Mouse (Mus musculus) layer of hippocampus, adult 11-12 months (tissue): ENCODE results near the gene Gde1.

Experiments used
- DNase-seq: peaks from one replicate; pipeline ENCODE4 v3.0.0; 2022; ENCODE audit warnings: low spot score

Gene Gde1

DNA sequence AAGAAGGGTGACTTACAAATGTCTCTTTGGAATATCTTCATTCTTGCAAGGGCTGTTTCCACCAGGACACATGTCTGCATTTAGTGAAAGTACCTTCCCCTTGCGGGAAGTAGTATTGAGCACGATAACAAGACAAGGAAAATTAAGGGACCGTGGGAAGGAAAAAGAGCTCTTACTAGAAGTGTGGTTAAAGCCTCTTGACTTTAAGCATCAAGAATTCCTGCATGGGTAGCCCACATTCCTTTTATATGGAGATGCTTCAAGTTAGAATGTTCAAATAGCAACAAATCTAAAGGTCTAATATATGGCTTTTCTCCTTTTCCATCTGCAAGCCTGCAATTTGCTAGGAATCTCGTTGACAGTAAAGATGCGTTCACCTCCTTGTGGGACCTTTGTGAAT is 910 bp upstream of the Gde1 start:
- no peak for DNase-seq

DNA sequence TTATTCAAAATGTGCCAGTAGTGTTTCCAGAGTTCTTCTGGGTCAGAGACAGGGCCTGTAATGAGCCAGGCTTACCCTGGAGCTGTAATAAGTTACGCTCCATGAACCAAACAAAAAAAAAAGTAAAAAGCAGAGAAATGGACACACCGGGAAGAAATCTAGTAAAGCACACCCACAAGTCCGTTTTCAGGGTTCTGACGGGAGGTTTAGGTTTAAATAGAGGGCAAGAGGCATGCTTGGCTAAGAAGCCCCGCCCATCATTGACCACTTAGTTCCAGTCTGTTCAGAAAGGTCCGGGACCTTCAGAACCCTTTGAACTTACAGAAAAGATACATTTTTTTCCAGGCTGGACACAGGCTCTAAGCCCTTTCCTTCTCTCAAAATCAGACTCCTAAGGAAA is 473 bp upstream of the Gde1 start:
- no peak for DNase-seq

DNA sequence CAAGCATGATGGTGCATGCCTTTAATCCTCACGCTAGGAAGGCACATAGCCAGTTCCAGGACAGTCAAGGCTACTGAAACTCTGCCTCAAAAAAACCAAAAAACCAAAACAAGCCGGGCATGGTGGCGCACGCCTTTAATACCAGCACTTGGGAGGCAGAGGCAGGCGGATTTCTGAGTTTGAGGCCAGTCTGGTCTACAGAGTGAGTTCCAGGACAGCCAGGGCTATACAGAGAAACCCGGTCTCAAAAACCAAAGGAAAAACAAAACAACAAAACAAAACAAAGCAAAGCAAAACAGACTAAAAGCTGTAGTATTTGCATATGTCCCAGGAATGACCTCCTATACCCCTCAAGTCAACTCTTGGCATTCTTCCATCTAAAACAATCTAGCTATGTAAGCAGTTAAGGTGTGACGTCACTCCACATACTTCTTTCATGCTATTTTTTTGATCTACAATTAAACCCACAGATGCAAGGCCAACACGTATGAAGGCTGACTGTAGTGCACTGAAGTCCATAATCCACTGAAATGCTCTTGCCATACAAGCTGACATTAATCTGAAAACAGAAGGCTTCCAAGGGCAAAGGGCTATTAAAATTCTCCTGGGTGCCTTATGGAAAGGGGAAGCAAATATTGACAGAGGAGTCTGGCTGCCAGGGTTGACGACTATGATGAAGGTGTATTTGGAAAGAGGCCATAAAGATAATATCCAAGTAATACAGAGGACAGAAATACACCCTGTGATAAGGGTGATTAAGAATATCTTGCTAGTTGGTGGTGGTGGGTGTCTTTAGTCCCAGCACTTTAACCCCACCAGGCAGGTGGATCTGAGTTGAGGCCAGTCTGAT is 1.4 kb downstream of the Gde1 start:
- no peak for DNase-seq

DNA sequence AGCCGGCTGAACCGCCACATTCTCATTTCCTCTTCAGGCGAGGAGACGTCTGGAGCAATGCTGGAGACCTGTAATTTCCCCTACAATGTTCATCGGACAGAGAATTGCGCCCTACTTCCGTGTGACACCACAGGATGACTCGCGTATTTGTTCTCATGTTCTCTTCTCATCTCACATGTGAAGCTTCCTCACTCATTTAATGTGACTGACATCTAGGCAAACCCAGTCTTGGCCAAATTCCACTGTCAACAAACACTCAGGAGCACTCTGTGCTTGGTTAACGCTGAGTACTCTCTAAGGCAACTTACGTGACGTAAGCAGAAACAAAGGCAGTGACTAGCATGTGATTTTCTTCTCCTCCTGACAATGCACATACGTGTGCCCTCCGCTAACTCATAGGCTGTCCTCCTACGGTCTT is 2.4 kb downstream of the Gde1 start:
- no peak for DNase-seq

- DNase-seq: no peak
Observed at GRCm38 (mm10) chr7:118698882-118699281, 6.7 kb downstream of the Gde1 start.

- no peak for DNase-seq
Observed at GRCm38 (mm10) chr7:118697168-118697567, 8.4 kb downstream of the Gde1 start.

DNA sequence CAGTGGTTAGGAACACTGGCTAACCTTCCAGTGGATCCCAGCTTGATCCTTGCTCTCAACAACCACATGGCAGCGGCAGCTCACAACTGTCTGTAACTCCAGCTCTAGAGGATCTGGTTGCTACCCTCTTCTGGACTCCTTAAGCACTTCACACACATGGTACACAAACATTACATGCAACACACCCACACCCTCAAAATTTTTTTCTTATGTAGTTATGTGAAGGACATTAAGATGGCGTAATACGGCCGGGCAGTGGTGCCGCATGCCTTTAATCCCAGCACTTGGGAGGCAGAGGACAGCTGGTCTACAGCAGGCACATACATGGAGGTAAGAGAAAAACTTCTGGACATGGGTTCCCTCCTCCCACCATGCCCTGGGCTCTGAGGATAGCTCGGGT is 9.4 kb downstream of the Gde1 start:
- DNase-seq: no peak

DNA sequence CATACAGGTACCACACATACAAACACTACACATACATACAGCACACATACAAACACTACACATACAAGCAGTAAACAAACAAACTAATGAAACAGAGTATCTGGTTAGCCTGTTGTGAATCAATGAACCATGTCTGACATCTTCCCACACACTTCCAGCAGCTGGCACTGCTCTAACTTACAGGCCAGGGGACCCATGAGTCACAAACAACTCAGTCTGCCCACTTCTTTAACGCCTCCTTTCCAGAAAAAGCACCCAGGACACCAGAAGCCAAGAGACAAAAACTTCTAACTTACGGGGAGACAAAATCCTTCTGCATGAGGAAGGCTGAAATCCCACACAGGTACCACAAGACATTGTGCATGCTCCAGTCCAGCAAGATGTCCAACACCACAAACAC is 14.3 kb downstream of the Gde1 start:
- no peak for DNase-seq

DNA sequence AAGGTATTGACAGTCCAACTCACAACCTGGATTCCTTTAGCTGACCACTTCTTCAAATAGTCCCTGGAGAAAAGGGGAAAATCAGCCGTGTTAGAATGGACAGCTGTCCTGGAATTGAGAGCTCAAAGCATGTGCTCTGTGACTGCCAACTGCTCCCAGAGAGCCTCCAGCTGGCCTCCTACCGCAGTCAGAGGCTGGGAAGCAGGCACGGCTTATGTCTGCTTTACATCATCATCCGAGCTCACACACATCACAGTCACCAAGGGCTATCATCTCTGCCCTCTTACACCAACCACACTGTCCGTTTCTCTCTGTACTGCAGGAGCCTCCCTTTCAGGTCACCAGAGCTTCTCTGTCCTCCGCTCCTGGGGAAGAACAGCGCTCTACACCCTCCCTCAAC is 16.5 kb downstream of the Gde1 start:
- DNase-seq: peak; percentile 46

GRCm38 (mm10) chr7:118688199-118688598 is 17.4 kb downstream of the Gde1 start:
- DNase-seq: peak; percentile 90

DNA sequence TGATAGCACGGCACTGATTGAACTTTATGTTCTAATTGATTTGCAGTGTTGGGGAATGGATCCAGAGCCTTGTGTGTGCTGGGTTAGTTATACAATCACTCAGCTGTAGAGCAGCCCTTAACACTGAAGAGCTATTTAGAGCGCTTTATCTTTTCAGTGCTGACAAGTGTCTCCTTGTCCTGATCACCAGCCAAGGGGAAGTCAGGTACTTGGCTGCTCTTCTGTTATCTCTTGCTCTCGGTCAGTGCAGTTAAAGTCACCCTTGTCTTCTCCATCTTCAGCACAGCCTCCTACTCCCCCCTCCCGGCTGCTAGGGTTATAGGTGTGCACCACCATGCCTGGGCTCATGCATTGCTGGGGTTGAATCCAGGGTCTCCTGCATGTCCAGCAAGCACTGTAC is 28.8 kb downstream of the Gde1 start:
- DNase-seq: no peak

- no peak for DNase-seq
Observed at GRCm38 (mm10) chr7:118670142-118670541, 35.4 kb downstream of the Gde1 start.

DNA sequence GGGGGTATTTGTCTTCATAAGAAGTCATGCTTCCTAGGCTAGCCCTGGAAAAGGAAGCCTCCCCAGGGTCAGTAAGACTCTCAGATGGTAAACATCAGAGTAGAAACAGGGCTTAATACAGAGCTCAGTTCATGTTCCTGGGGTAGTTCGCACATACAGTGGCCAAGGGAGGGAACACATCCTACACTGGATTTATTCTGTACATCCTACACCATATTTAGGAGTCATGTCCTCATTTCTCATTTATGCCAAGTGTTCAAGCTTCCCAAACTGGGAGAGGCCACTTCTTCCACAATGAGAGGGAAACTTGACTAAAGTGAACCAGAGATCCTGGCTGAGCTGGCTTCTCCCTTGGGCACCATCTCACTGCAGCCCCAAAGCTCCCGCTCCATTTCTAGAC is 37.8 kb downstream of the Gde1 start:
- DNase-seq: no peak

- no peak for DNase-seq
Observed at GRCm38 (mm10) chr7:118656730-118657129, 48.8 kb downstream of the Gde1 start.

GRCm38 (mm10) chr7:118652572-118653295 is 52.8 kb downstream of the Gde1 start:
- no peak for DNase-seq

GRCm38 (mm10) chr7:118650891-118651290 is 54.7 kb downstream of the Gde1 start:
- DNase-seq: peak; percentile 5

DNA sequence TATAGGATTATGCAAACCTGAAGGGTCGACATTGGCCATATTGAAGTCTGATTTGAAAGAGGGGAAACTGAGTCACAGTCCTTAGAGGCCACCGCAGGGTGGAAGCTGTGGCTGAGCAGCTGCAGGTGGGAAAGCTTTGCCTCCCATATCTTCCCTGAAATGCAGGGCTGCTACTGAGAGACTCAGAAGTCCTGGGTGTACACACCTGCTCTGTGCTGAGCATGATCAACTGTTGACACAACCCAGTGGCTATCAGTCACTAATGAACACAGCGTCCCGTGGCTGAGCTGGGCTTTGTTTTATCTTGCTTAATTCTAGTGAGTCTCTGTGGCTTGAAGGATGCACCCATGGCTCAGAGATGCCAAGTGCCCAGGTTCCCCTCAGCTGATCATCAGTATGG is 55.5 kb downstream of the Gde1 start:
- DNase-seq: no peak

DNA sequence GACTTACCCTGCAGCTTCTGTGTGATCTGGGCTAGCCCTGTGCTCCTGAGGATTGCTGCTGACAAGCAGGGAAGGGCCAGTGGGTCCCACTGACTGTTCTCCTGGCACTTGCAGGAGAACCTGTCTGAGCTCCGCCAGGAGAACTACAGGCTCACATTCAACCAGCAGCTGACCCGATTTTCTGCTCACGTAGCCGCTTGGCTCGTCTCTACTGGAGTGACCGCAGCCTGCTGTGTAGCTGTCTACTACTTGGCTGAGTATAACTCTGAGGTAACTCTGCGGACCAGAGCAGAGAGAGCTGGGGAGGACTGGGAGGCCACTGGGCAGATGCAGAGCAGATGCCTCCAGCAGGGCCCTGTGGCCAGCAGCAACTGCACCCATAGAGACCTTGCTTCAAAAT is 56.2 kb downstream of the Gde1 start:
- DNase-seq: peak; percentile 4

- DNase-seq: no peak
Observed at GRCm38 (mm10) chr7:118646237-118646636, 59.3 kb downstream of the Gde1 start.
